Mouse (Mus musculus): Measurements from ENCODE around the gene Cwc27.

DNA sequence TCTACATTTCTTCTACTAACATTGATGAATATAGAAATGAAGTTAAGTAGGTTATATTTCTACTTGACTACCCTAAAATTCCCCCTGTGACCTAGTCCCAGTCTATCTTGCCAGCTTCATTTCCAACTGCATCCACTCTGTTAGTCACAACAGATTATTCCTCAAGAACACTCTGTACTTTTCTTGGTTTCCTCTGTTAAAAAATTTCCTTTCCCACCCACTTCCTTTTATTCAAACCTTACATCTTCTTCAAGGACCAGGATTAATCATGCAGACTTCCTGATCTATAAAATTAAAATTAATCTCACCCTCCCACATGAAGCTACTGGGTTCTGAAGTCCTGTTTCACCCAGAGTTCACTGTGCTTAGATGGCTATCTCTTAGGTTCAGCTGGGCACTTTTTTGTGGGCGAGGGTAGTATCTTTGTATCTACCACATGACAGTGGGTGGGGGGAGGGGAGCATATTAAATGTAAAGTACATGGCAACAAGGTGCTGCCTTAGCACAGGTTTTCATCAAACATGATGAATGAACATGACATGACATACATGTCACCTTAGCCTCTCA is 37.8 kb downstream of the Cwc27 start:
- TF ChIP-seq CTCF (IDR thresholded peaks at IDR 0.05; ENCODE audit: control insufficient read depth, insufficient read depth, insufficient replicate concordance, low read depth, low read length): no peak
- no peak for TF ChIP-seq POLR2A (IDR thresholded peaks at IDR 0.05; ENCODE audit: control insufficient read depth, low read depth, low read length)
